Mouse (Mus musculus) C2C12 (cell line): Measurements from ENCODE around the gene Wdr90. TPM values are rescaled to one million over a fixed set of nuclear protein-coding genes. Genes with fewer than 3 reads are reported as not detected.

Experiments used
- H3K27me3 ChIP-seq: one replicate; pipeline ENCODE4 v1.6.1; 2011; ENCODE audit not compliant: control insufficient read depth, insufficient read depth, insufficient read length
- H3K36me3 ChIP-seq: one replicate; pipeline ENCODE4 v1.6.1; 2011; ENCODE audit not compliant: control insufficient read depth, insufficient read depth
- H3K4me3 ChIP-seq: one replicate; pipeline ENCODE4 v1.5.1; 2011; ENCODE audit warnings: mild to moderate bottlenecking, control low read depth; ENCODE audit not compliant: poor library complexity, insufficient read depth, severe bottlenecking
- H3K79me2 ChIP-seq: one replicate; pipeline ENCODE4 v1.6.1; 2011; ENCODE audit not compliant: control insufficient read depth, insufficient read depth
- H3K79me3 ChIP-seq: one replicate; pipeline ENCODE4 v1.6.1; 2011; ENCODE audit warnings: low read depth, control low read depth
- H3ac ChIP-seq: one replicate; pipeline ENCODE3; 2011; ENCODE audit warnings: low read depth; ENCODE audit not compliant: control insufficient read depth, insufficient read length
- CEBPB ChIP-seq: IDR thresholded peaks from one replicate; pipeline ENCODE4 v1.6.1; 2011; ENCODE audit warnings: low read depth, mild to moderate bottlenecking, control low read depth, moderate library complexity
- CTCF ChIP-seq: IDR thresholded peaks from one replicate; pipeline ENCODE4 v1.5.1; 2011; ENCODE audit not compliant: control insufficient read depth, insufficient read depth, insufficient read length
- FOSL1 ChIP-seq: IDR thresholded peaks from one replicate; pipeline ENCODE4 v1.8.0; 2011; ENCODE audit warnings: mild to moderate bottlenecking, low read length; ENCODE audit not compliant: poor library complexity, insufficient read depth, severe bottlenecking
- MAX ChIP-seq: IDR thresholded peaks from one replicate; pipeline ENCODE4 v1.6.1; 2011; ENCODE audit warnings: mild to moderate bottlenecking, control low read depth
- MYOD1 ChIP-seq: IDR thresholded peaks from one replicate; pipeline ENCODE4 v1.6.1; 2011; ENCODE audit warnings: low read depth; ENCODE audit not compliant: control insufficient read depth, insufficient read length
- MYOG ChIP-seq: IDR thresholded peaks from one replicate; pipeline ENCODE4 v1.6.1; 2011; ENCODE audit not compliant: control insufficient read depth, insufficient read length; ENCODE audit errors: extremely low read depth
- USF1 ChIP-seq: IDR thresholded peaks from one replicate; pipeline ENCODE4 v1.6.1; 2011; ENCODE audit warnings: low read depth, mild to moderate bottlenecking, control low read depth, moderate library complexity
- polyA plus RNA-seq: library from polyadenylated mRNA; unstranded; fragments of >200 nt; fragmentation: generic; extraction: Trizol; gene quantifications from one replicate; pipeline ENCODE4 v1.2.1, GENCODE M21; 2012; ENCODE audit warnings: missing spikeins

Gene Wdr90
- polyA plus RNA-seq, 1 experiment = 16.7 TPM

GRCm38 (mm10) chr17:25835816-25836215, 25.5 kb downstream of the Wdr90 start:
- Histone ChIP-seq H3K27me3 (no peaks in the 10 kb centered on the region), H3K36me3 (peaks cover 35% of the 10 kb centered on the region), H3K4me3 (no peak overlapping the region), H3ac (no peak overlapping the region), H3K79me2 (peaks cover 42% of the 10 kb centered on the region), H3K79me3 (peaks cover 26% of the 10 kb centered on the region)
- TF ChIP-seq CEBPB (no peak), MYOD1 (no peak)

GRCm38 (mm10) chr17:25835301-25835700, 26.0 kb downstream of the Wdr90 start:
- H3K79me3 ChIP-seq = peaks cover 27% of the 10 kb centered on the region
- H3K4me3 ChIP-seq = no peak overlapping the region
- peaks cover 35% of the 10 kb centered on the region for H3K36me3 ChIP-seq
- no peak for TF ChIP-seq MYOG
- no peak for TF ChIP-seq FOSL1
- TF ChIP-seq MYOD1 = no peak
- TF ChIP-seq CTCF = no peak
- TF ChIP-seq CEBPB = no peak
- TF ChIP-seq MAX = no peak
- no peak for TF ChIP-seq USF1
- H3ac ChIP-seq = no peak overlapping the region
- H3K27me3 ChIP-seq = no peaks in the 10 kb centered on the region
- peaks cover 47% of the 10 kb centered on the region for H3K79me2 ChIP-seq

DNA sequence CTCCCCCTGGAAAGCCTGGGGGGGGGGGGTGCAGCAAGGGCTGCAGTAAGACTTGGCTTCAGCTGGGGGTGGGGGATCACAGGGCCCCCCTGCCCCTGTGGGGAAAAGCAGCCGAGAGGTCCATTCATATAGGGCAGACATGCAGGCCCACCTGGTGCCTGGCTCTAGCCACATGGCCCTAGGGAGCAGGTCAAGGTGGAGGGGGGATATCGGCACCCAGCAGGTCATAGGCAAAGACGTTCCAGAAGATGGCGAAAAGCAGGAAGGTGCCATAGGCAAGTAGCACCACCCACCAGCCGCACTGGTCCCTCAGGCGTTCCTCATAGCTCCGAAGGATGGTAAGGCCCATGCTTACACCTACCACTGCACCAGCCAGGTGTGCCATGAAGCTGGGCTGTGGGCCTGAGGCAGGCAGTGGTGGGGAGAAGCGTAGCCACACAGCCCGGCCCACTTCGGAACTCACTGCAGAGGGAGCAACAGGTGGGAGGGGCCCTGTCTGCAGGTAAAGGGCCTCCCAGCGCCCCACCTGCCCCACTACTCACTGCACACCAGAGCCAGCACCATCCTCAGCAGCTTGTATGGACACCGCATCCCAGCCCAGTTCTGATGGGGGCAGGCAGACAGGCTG, 26.6 kb downstream of the Wdr90 start:
- TF ChIP-seq MYOG = no peak
- TF ChIP-seq MYOD1 = no peak
- TF ChIP-seq CEBPB = no peak
- no peak for TF ChIP-seq USF1
- no peak for TF ChIP-seq FOSL1
- no peak for TF ChIP-seq MAX
- no peak for TF ChIP-seq CTCF

GRCm38 (mm10) chr17:25833961-25834594, 27.2 kb downstream of the Wdr90 start:
- Histone ChIP-seq H3K79me3 (peaks cover 27% of the 10 kb centered on the region), H3K36me3 (peaks cover 38% of the 10 kb centered on the region), H3K4me3 (peak overlapping the region; percentile 79), H3K79me2 (peaks cover 51% of the 10 kb centered on the region), H3ac (peak overlapping the region; percentile 55), H3K27me3 (no peaks in the 10 kb centered on the region)
- no peak for TF ChIP-seq USF1
- no peak for TF ChIP-seq CEBPB
- TF ChIP-seq FOSL1 = no peak
- TF ChIP-seq MYOD1 = no peak
- TF ChIP-seq CTCF = no peak
- no peak for TF ChIP-seq MYOG
- no peak for TF ChIP-seq MAX

More for the DNA sequence above, 26.6 kb downstream of the Wdr90 start:
- Histone ChIP-seq H3K79me2 (peaks cover 51% of the 10 kb centered on the region), H3K79me3 (peaks cover 27% of the 10 kb centered on the region), H3K27me3 (no peaks in the 10 kb centered on the region), H3K4me3 (peak overlapping the region; percentile 79), H3ac (no peak overlapping the region), H3K36me3 (peaks cover 39% of the 10 kb centered on the region)

DNA sequence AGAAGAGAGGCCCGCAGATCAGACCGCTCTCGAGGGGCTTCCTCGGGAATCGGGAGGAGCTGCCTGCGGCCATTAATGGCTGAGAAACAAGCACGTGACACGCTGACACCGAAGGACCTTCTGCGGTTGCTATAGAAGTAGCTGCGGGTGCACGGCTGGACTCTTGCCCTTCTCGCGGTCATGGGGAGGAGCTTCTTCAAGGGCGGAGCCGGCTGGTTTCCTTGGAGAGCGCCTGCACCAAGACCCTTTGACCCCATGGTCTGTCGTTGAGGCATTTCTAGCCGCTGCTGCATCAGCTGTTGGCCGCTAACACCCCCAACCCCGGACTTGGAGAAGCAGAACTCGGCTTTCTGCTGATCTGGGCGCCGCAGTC, 28.0 kb downstream of the Wdr90 start, which contains the start of gene Stub1:
TSS of gene Stub1 (minus strand) at position 114 of the 373 bp plus-strand sequence.
- Histone ChIP-seq H3ac (peak within 1 kb of the TSS; percentile 75), H3K79me2 (peaks cover 51% of the 10 kb centered on the region), H3K79me3 (peaks cover 27% of the 10 kb centered on the region), H3K36me3 (peaks cover 33% of the 10 kb centered on the region), H3K4me3 (peak within 1 kb of the TSS; percentile 79), H3K27me3 (no peaks in the 10 kb centered on the region)
- no peak for TF ChIP-seq MYOG
- no peak for TF ChIP-seq MYOD1
- TF ChIP-seq USF1 = peak; percentile 88
